Mouse (Mus musculus) neural tube, embryonic 14.5 days (tissue): ENCODE measurements at regions not wholly inside any gene's neighbourhood (a gene's known extent, or its start where the extent isn't known, plus 50 kb on each side); places are given as distances from the start of the nearest gene placed in this dataset.

ENCODE experiments used
- ATAC-seq: fragments of 200-750 bp; cut with Nextera tagmentation; 2 replicates; pipeline ENCODE4 v1.8.0; 2017; ENCODE audit warnings: low read depth, mild to moderate bottlenecking, moderate TSS enrichment, moderate library complexity
- H3K27ac ChIP-seq: fragments of 300-500 bp; sonication (generic); 2 replicates; pipeline ENCODE4 v1.5.1; 2014; ENCODE audit warnings: low read depth, mild to moderate bottlenecking, control low read depth, low read length, moderate library complexity, mixed read lengths
- H3K27me3 ChIP-seq: fragments of 300-500 bp; sonication (generic); 2 replicates; pipeline ENCODE4 v1.6.1; 2014; ENCODE audit warnings: low read length; ENCODE audit not compliant: control insufficient read depth, insufficient read depth
- H3K36me3 ChIP-seq: fragments of 300-500 bp; sonication (generic); 2 replicates; pipeline ENCODE4 v1.6.1; 2014; ENCODE audit warnings: low read length, mixed read lengths; ENCODE audit not compliant: control insufficient read depth, insufficient read depth
- H3K4me1 ChIP-seq: fragments of 300-500 bp; sonication (generic); 2 replicates; pipeline ENCODE4 v1.6.1; 2014; ENCODE audit warnings: low read length; ENCODE audit not compliant: control insufficient read depth, insufficient read depth
- H3K4me2 ChIP-seq: fragments of 300-500 bp; sonication (generic); 2 replicates; pipeline ENCODE4 v1.6.1; 2014; ENCODE audit warnings: mild to moderate bottlenecking, low read depth, low read length, control low read depth
- H3K4me3 ChIP-seq: fragments of 300-500 bp; sonication (generic); 2 replicates; pipeline ENCODE4 v1.5.1; 2014; ENCODE audit warnings: low read depth, low read length, control low read depth, mixed read lengths
- H3K9ac ChIP-seq: fragments of 300-500 bp; sonication (generic); replicated peaks from 2 replicates; pipeline ENCODE4 v1.6.1; 2014; ENCODE audit warnings: low read depth, mild to moderate bottlenecking, control low read depth, low read length, mixed read lengths
- H3K9me3 ChIP-seq: fragments of 300-500 bp; sonication (generic); 2 replicates; pipeline ENCODE4 v1.6.1; 2016; ENCODE audit warnings: low read length; ENCODE audit not compliant: control insufficient read depth
- WGBS: fragments of 180-500 bp; shearing (Covaris S2); extraction: QIAGEN DNeasy Blood & Tissue Kit; methylation state at CpG from one replicate; pipeline ENCODE4 v1.1.7; 2014; 5-methylcytosine and 5-hydroxymethylcytosine counted together

GRCm38 (mm10) chr2:173930606-173931177 lies 145.4 kb upstream of the Stx16 start:
- ATAC-seq: no peak

GRCm38 (mm10) chr2:173935706-173936105 lies 140.4 kb upstream of the Stx16 start:
- H3K9ac ChIP-seq: no peak overlapping the region
- no peaks in the 10 kb centered on the region for H3K9me3 ChIP-seq
- 72% methylated on average over 5 of the region's 5 CpGs for WGBS
- H3K27me3 ChIP-seq: no peaks in the 10 kb centered on the region
- H3K4me3 ChIP-seq: no peak overlapping the region
- no peaks in the 10 kb centered on the region for H3K36me3 ChIP-seq
- H3K4me1 ChIP-seq: peaks cover 16% of the 10 kb centered on the region
- H3K27ac ChIP-seq: no peak overlapping the region
- no peak for ATAC-seq
- H3K4me2 ChIP-seq: no peak overlapping the region

More at GRCm38 (mm10) chr2:173930606-173931177, 145.4 kb upstream of the Stx16 start:
- no peak overlapping the region for H3K27ac ChIP-seq
- H3K9ac ChIP-seq: no peak overlapping the region
- H3K4me2 ChIP-seq: no peak overlapping the region
- no peaks in the 10 kb centered on the region for H3K9me3 ChIP-seq
- H3K4me1 ChIP-seq: no peaks in the 10 kb centered on the region
- no peaks in the 10 kb centered on the region for H3K36me3 ChIP-seq
- whole genome bisulfite sequencing: 90% methylated on average over 17 of the region's 17 CpGs
- no peaks in the 10 kb centered on the region for H3K27me3 ChIP-seq
- H3K4me3 ChIP-seq: no peak overlapping the region

GRCm38 (mm10) chr2:173937531-173938439 lies 138.3 kb upstream of the Stx16 start:
- no peaks in the 10 kb centered on the region for H3K36me3 ChIP-seq
- 15% methylated on average over 18 of the region's 18 CpGs for WGBS
- no peak overlapping the region for H3K9ac ChIP-seq
- peak overlapping the region; percentile 75 for H3K27ac ChIP-seq
- ATAC-seq: peak; percentile 50
- H3K4me1 ChIP-seq: peaks cover 20% of the 10 kb centered on the region
- H3K4me2 ChIP-seq: no peak overlapping the region
- H3K9me3 ChIP-seq: no peaks in the 10 kb centered on the region
- H3K27me3 ChIP-seq: no peaks in the 10 kb centered on the region
- H3K4me3 ChIP-seq: no peak overlapping the region

GRCm38 (mm10) chr2:173938440-173938787 lies 137.7 kb upstream of the Stx16 start:
- WGBS: 17% methylated on average over 11 of the region's 11 CpGs
- Histone ChIP-seq H3K27me3 (no peaks in the 10 kb centered on the region), H3K36me3 (no peaks in the 10 kb centered on the region), H3K4me3 (no peak overlapping the region), H3K9me3 (no peaks in the 10 kb centered on the region), H3K9ac (0 out of 2 replicates have a peak overlapping the region, but pooled peaks have one; percentile 7), H3K27ac (peak overlapping the region; percentile 75), H3K4me1 (peaks cover 20% of the 10 kb centered on the region), H3K4me2 (no peak overlapping the region)
- peak; percentile 74 for ATAC-seq

GRCm38 (mm10) chr2:173945441-173945840 lies 130.7 kb upstream of the Stx16 start:
- Histone ChIP-seq H3K4me1 (peaks cover 4% of the 10 kb centered on the region; the same call in 1 of the 2 replicates), H3K27me3 (no peaks in the 10 kb centered on the region), H3K27ac (no peak overlapping the region), H3K9me3 (peaks cover 2% of the 10 kb centered on the region; the same call in 1 of the 2 replicates), H3K36me3 (no peaks in the 10 kb centered on the region), H3K4me3 (no peak overlapping the region), H3K4me2 (no peak overlapping the region), H3K9ac (no peak overlapping the region)
- ATAC-seq: no peak
- WGBS: 91% methylated on average over 5 of the region's 5 CpGs

- Histone ChIP-seq H3K4me3 (no peak overlapping the region), H3K4me2 (no peak overlapping the region), H3K4me1 (no peaks in the 10 kb centered on the region), H3K36me3 (no peaks in the 10 kb centered on the region), H3K27me3 (no peaks in the 10 kb centered on the region), H3K9ac (no peak overlapping the region), H3K27ac (no peak overlapping the region), H3K9me3 (peaks cover 2% of the 10 kb centered on the region; the same call in 1 of the 2 replicates)
- no peak for ATAC-seq
- WGBS: 85% methylated on average over 5 of the region's 5 CpGs
Measured at GRCm38 (mm10) chr2:173948586-173948985, 127.5 kb upstream of the Stx16 start.

GRCm38 (mm10) chr2:173950164-173950891 lies 125.8 kb upstream of the Stx16 start:
- Histone ChIP-seq H3K9ac (no peak overlapping the region), H3K27ac (no peak overlapping the region), H3K4me3 (no peak overlapping the region), H3K27me3 (no peaks in the 10 kb centered on the region), H3K4me1 (no peaks in the 10 kb centered on the region), H3K36me3 (no peaks in the 10 kb centered on the region), H3K4me2 (no peak overlapping the region), H3K9me3 (no peaks in the 10 kb centered on the region; the same call in 1 of the 2 replicates)
- no peak for ATAC-seq
- 40% methylated on average over 10 of the region's 10 CpGs for WGBS

- 79% methylated on average over 5 of the region's 5 CpGs for WGBS
- Histone ChIP-seq H3K9me3 (no peaks in the 10 kb centered on the region), H3K4me2 (no peak overlapping the region), H3K4me1 (no peaks in the 10 kb centered on the region), H3K4me3 (no peak overlapping the region), H3K9ac (no peak overlapping the region), H3K27ac (no peak overlapping the region), H3K36me3 (no peaks in the 10 kb centered on the region), H3K27me3 (no peaks in the 10 kb centered on the region)
- ATAC-seq: no peak
Measured at GRCm38 (mm10) chr2:173966111-173966510, 110.0 kb upstream of the Stx16 start.

GRCm38 (mm10) chr2:173970789-173971188 lies 105.3 kb upstream of the Stx16 start:
- Histone ChIP-seq H3K27ac (no peak overlapping the region), H3K4me2 (no peak overlapping the region), H3K9ac (no peak overlapping the region), H3K27me3 (no peaks in the 10 kb centered on the region), H3K36me3 (no peaks in the 10 kb centered on the region), H3K9me3 (peaks cover 5% of the 10 kb centered on the region), H3K4me1 (no peaks in the 10 kb centered on the region), H3K4me3 (no peak overlapping the region)
- 78% methylated on average over 1 of the region's 1 CpGs for WGBS
- no peak for ATAC-seq
